Mouse (Mus musculus): ENCODE data around the gene Prrc2c. TPM values are rescaled to one million over a fixed set of nuclear protein-coding genes. Genes with fewer than 3 reads are reported as not detected.

Prrc2c gene
- 57.4 and 70.5 TPM in 2 replicates for polyA plus RNA-seq (2021; fragmentation: Nextera tagmentation)
- long read RNA-seq, experiment 1, transcript Prrc2c-211 (12 exons, 1,827 nt), result major isoform, 5 of 58 reads
- long read RNA-seq, experiment 1, partial matches to known transcripts, result 37 of 58 reads
- long read RNA-seq, experiment 1, other reads (novel, unspliced or antisense), result 14 of 58 reads
- long read RNA-seq, experiment 2, transcript Prrc2c-203 (5 exons, 1,342 nt), result major isoform, 9 of 184 reads
- long read RNA-seq, experiment 2, partial matches to known transcripts, result 85 of 184 reads
- long read RNA-seq, experiment 2, other reads (novel, unspliced or antisense), result 87 of 184 reads

DNA sequence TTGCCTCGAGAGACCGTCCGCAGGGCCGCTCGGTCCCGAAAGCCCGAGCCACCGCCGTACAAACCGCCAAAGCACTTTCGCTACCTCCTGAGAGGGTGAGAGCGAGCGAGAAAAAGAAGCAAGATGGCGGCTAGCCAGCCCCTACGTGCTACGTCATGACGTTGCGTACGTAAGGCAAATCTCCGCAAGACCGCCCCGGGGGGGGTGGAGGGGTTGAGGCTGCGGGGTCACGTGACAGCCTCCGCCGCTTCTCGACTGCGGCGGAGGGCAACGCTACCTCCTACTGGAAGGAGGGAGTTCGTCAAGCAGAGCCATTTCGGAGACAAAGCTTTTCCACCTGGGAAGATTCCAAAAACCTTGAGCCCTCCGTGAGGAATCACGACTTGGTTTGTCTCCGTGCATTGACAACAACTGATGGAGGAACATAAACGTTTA, at the start of gene Prrc2c:
Gene Prrc2c (minus strand): TSS at position 156 of the 435 bp plus-strand sequence.

DNA sequence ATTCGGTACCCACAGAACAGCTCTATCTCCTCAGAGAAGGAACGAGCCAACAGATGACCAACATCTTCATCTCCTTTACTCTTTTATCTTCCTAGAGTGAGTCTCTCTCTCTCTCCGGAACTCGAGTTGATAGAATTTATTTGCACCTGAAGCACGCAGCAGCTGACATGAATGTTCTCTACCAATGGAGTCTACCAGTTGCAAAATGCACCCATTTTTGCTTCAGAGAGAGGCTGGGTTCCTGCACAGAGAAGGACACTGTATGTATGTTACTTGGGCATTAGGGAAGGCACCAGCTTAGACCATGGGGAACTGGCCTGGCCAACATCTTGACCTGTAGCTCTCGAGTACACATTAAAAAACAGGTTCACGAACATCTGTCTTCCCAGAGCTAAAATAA, 82.2 kb downstream of the Prrc2c start, which contains the start of gene Myocos:
Gene Myocos (minus strand): TSS at position 101 of the 400 bp plus-strand sequence.

DNA sequence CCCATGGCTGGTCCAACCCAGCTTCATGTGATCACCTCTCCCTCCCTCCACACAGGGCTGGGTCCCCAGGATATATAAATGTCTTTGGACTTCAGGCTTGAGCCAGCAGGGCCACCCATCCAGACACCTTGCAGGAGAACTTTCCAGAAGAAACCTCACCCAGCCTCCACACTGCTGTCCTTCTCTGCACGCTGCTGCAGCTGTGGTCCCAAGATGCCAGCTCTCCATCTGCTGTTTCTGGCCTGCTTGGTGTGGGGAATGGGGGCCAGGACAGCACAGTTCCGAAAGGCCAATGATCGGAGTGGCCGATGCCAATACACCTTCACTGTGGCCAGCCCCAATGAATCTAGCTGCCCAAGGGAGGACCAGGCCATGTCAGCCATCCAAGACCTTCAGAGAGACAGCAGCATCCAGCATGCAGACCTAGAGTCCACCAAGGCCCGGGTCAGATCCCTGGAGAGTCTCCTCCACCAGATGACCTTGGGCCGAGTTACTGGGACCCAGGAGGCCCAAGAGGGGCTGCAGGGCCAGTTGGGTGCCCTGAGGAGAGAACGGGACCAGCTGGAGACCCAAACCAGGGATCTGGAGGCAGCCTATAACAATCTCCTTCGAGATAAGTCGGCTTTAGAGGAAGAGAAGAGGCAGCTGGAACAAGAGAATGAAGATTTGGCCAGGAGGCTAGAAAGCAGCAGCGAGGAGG, 101.2 kb downstream of the Prrc2c start, which contains the start of gene Myoc:
Gene Myoc (plus strand): TSS at position 105 of the 700 bp plus-strand sequence.

Other genes starting within 250 kb of the Prrc2c start
- gene Mettl13, start 192.0 kb downstream of the Prrc2c start, polyA plus RNA-seq (2021; fragmentation: Nextera tagmentation), result 2.2 and 2.9 TPM in 2 replicates
- 53.2 and 116 TPM in 2 replicates for gene Vamp4, start 170.0 kb downstream of the Prrc2c start, polyA plus RNA-seq (2021; fragmentation: Nextera tagmentation)
- gene Myoc, start 101.4 kb downstream of the Prrc2c start, polyA plus RNA-seq (2021; fragmentation: Nextera tagmentation), result 19.5 and 21.6 TPM in 2 replicates
- not detected in 2 replicates for gene Myocos, start 82.3 kb downstream of the Prrc2c start, polyA plus RNA-seq (2021; fragmentation: Nextera tagmentation)
- not detected in 2 replicates for gene Fmo4, start 73.4 kb upstream of the Prrc2c start, polyA plus RNA-seq (2021; fragmentation: Nextera tagmentation)
- gene Fmo1, start 126.1 kb upstream of the Prrc2c start, polyA plus RNA-seq (2021; fragmentation: Nextera tagmentation), result 6.4 and 8.6 TPM in 2 replicates
- gene Fmo2, start 158.2 kb upstream of the Prrc2c start, polyA plus RNA-seq (2021; fragmentation: Nextera tagmentation), result 0.88 and 2.0 TPM in 2 replicates
- gene Fmo6, start 197.0 kb upstream of the Prrc2c start, polyA plus RNA-seq (2021; fragmentation: Nextera tagmentation), result not detected in 2 replicates
- gene Fmo3, start 244.0 kb upstream of the Prrc2c start, polyA plus RNA-seq (2021; fragmentation: Nextera tagmentation), result not detected in 2 replicates

Data from left cerebral cortex, adult 6 months (tissue).